Mouse (Mus musculus): ENCODE data around the gene Snrnp35. TPM values are rescaled to one million over a fixed set of nuclear protein-coding genes. Genes with fewer than 3 reads are reported as not detected.

Gene Snrnp35
- polyA plus RNA-seq, 1 experiment = 5.9 TPM

GRCm38 (mm10) chr5:124500573-124500972 is 17.6 kb downstream of the Snrnp35 start:
- DNase-seq = no peak
- 87% methylated on average over 3 of the region's 3 CpGs for WGBS
- Histone ChIP-seq H3K4me1 (ENCODE audit: control insufficient read depth, insufficient read depth, low read length) (no peaks in the 10 kb centered on the region), H3K36me3 (ENCODE audit: control insufficient read depth, insufficient read depth, low read length) (no peaks in the 10 kb centered on the region), H3K27ac (ENCODE audit: insufficient read depth, low read depth, low read length) (no peak overlapping the region), H3K27me3 (replicated peaks; ENCODE audit: control insufficient read depth, insufficient read depth, low read length) (no peaks in the 10 kb centered on the region), H3K4me3 (ENCODE audit: insufficient read depth, low read depth, low read length) (no peak overlapping the region)
- no peak for TF ChIP-seq CTCF (conservative IDR thresholded peaks at IDR 0.05; ENCODE audit: insufficient read depth, insufficient read length, low read depth, low read length)

GRCm38 (mm10) chr5:124501541-124501940 is 18.6 kb downstream of the Snrnp35 start:
- Histone ChIP-seq H3K27me3 (replicated peaks; ENCODE audit: control insufficient read depth, insufficient read depth, low read length) (no peaks in the 10 kb centered on the region), H3K4me1 (ENCODE audit: control insufficient read depth, insufficient read depth, low read length) (peaks cover 6% of the 10 kb centered on the region; the same call in 1 of the 2 replicates), H3K36me3 (ENCODE audit: control insufficient read depth, insufficient read depth, low read length) (no peaks in the 10 kb centered on the region), H3K27ac (ENCODE audit: insufficient read depth, low read depth, low read length) (no peak overlapping the region), H3K4me3 (ENCODE audit: insufficient read depth, low read depth, low read length) (no peak overlapping the region)
- no peak for DNase-seq
- no peak for TF ChIP-seq POLR2A (IDR thresholded peaks at IDR 0.05; ENCODE audit: low read depth, low read length)
- TF ChIP-seq CTCF (conservative IDR thresholded peaks at IDR 0.05; ENCODE audit: insufficient read depth, insufficient read length, low read depth, low read length) = no peak
- WGBS = 89% methylated on average over 10 of the region's 10 CpGs

DNA sequence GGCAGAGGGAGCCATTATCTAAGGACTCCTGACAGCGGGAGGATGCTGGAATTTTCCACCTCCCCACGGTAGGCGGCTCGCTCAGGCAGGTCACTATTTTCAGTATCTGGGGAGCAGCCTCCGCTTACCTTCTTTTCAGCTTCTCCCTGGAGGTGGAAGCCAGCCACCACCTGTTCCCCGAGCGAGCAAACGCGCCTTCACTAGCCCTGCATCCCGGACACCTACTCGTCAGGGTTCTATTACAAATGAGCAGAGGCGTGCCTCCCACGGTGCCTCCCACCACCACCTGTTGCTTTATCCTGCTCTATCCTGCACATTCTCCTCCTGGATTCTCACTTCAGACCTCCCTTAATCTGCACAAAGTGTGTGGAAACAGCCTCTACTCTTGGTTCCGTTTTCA is 20.8 kb downstream of the Snrnp35 start:
- H3K36me3 ChIP-seq (ENCODE audit: control insufficient read depth, insufficient read depth, low read length) = no peaks in the 10 kb centered on the region
- 64% methylated on average over 14 of the region's 14 CpGs for WGBS
- TF ChIP-seq CTCF (conservative IDR thresholded peaks at IDR 0.05; ENCODE audit: insufficient read depth, insufficient read length, low read depth, low read length) = no peak

GRCm38 (mm10) chr5:124505235-124505634 is 22.3 kb downstream of the Snrnp35 start:
- Histone ChIP-seq H3K36me3 (ENCODE audit: control insufficient read depth, insufficient read depth, low read length) (no peaks in the 10 kb centered on the region), H3K4me3 (ENCODE audit: insufficient read depth, low read depth, low read length) (no peak overlapping the region), H3K27ac (ENCODE audit: insufficient read depth, low read depth, low read length) (no peak overlapping the region), H3K4me1 (ENCODE audit: control insufficient read depth, insufficient read depth, low read length) (peaks cover 15% of the 10 kb centered on the region; the same call in 1 of the 2 replicates), H3K27me3 (replicated peaks; ENCODE audit: control insufficient read depth, insufficient read depth, low read length) (no peaks in the 10 kb centered on the region)
- TF ChIP-seq POLR2A (IDR thresholded peaks at IDR 0.05; ENCODE audit: low read depth, low read length) = no peak
- no peak for TF ChIP-seq CTCF (conservative IDR thresholded peaks at IDR 0.05; ENCODE audit: insufficient read depth, insufficient read length, low read depth, low read length)
- 77% methylated on average over 4 of the region's 4 CpGs for WGBS
- no peak for DNase-seq

More for the DNA sequence above, 20.8 kb downstream of the Snrnp35 start:
- DNase-seq = no peak
- H3K27me3 ChIP-seq (replicated peaks; ENCODE audit: control insufficient read depth, insufficient read depth, low read length) = no peaks in the 10 kb centered on the region
- no peak overlapping the region for H3K27ac ChIP-seq (ENCODE audit: insufficient read depth, low read depth, low read length)
- H3K4me1 ChIP-seq (ENCODE audit: control insufficient read depth, insufficient read depth, low read length) = peaks cover 15% of the 10 kb centered on the region; the same call in 1 of the 2 replicates
- H3K4me3 ChIP-seq (ENCODE audit: insufficient read depth, low read depth, low read length) = no peak overlapping the region

GRCm38 (mm10) chr5:124506731-124507359 is 23.9 kb downstream of the Snrnp35 start:
- DNase-seq = no peak
- no peaks in the 10 kb centered on the region for H3K36me3 ChIP-seq (ENCODE audit: control insufficient read depth, insufficient read depth, low read length)
- H3K27ac ChIP-seq (ENCODE audit: insufficient read depth, low read depth, low read length) = peak overlapping the region; percentile 42
- peaks cover 15% of the 10 kb centered on the region; the same call in 1 of the 2 replicates for H3K4me1 ChIP-seq (ENCODE audit: control insufficient read depth, insufficient read depth, low read length)
- H3K4me3 ChIP-seq (ENCODE audit: insufficient read depth, low read depth, low read length) = no peak overlapping the region
- 36% methylated on average over 10 of the region's 10 CpGs for WGBS
- H3K27me3 ChIP-seq (replicated peaks; ENCODE audit: control insufficient read depth, insufficient read depth, low read length) = no peaks in the 10 kb centered on the region
- TF ChIP-seq POLR2A (IDR thresholded peaks at IDR 0.05; ENCODE audit: low read depth, low read length) (no peak), CTCF (conservative IDR thresholded peaks at IDR 0.05; ENCODE audit: insufficient read depth, insufficient read length, low read depth, low read length) (no peak)

DNA sequence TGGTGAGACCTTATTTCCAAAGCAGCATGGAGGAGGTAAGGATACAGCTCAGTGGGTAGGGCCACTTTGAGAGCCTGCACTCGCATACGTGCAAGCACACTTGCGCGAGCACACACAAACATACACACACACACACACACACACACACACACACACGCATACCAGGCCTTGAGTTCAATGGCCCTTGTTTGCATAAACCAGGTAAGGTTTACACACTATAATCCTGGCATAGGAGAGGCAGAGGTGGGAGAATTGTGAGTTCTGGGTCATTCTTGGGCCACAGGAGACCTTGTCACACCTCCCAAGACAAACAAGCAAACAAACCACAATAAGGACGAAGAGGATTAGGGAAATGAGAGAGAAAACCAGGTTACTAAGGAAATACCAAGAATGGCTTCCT is 26.3 kb downstream of the Snrnp35 start:
- H3K4me3 ChIP-seq (ENCODE audit: insufficient read depth, low read depth, low read length) = no peak overlapping the region
- no peaks in the 10 kb centered on the region for H3K27me3 ChIP-seq (replicated peaks; ENCODE audit: control insufficient read depth, insufficient read depth, low read length)
- peaks cover 15% of the 10 kb centered on the region; the same call in 1 of the 2 replicates for H3K4me1 ChIP-seq (ENCODE audit: control insufficient read depth, insufficient read depth, low read length)
- 72% methylated on average over 6 of the region's 6 CpGs for WGBS
- H3K27ac ChIP-seq (ENCODE audit: insufficient read depth, low read depth, low read length) = peak overlapping the region; percentile 80
- no peak for DNase-seq
- no peaks in the 10 kb centered on the region; the same call in 1 of the 2 replicates for H3K36me3 ChIP-seq (ENCODE audit: control insufficient read depth, insufficient read depth, low read length)
- no peak for TF ChIP-seq POLR2A (IDR thresholded peaks at IDR 0.05; ENCODE audit: low read depth, low read length)
- TF ChIP-seq CTCF (conservative IDR thresholded peaks at IDR 0.05; ENCODE audit: insufficient read depth, insufficient read length, low read depth, low read length) = no peak

DNA sequence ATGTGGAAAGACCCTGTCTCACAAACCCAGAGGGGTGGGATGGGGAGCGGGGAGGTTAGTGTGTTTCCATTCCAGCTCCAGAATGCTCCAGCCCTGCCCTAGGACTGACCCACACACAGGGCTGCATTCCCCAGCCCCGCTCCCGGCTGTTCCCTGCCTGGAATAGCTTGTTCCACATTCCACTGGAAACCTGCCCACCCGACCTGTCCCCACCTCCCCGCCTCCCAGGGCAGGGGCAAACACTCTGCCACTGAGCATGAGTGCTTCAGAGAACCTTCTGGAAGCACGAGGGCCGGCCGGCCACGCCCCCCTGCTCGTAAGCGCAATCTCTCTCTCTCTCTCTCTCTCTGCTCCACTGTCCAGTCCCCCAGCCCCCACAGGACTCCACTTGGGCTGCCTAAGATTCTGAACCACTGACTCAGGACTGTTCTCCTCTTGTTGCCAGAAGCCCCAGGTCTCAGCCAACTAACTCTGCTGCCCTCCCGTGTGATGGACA is 26.9 kb downstream of the Snrnp35 start:
- peak overlapping the region; percentile 80 for H3K27ac ChIP-seq (ENCODE audit: insufficient read depth, low read depth, low read length)
- 30% methylated on average over 12 of the region's 12 CpGs for WGBS

More for the DNA sequence above, 26.9 kb downstream of the Snrnp35 start:
- Histone ChIP-seq H3K4me1 (ENCODE audit: control insufficient read depth, insufficient read depth, low read length) (peaks cover 15% of the 10 kb centered on the region; the same call in 1 of the 2 replicates), H3K36me3 (ENCODE audit: control insufficient read depth, insufficient read depth, low read length) (no peaks in the 10 kb centered on the region; the same call in 1 of the 2 replicates), H3K27me3 (replicated peaks; ENCODE audit: control insufficient read depth, insufficient read depth, low read length) (no peaks in the 10 kb centered on the region), H3K4me3 (ENCODE audit: insufficient read depth, low read depth, low read length) (no peak overlapping the region)
- DNase-seq = peak; percentile 92
- TF ChIP-seq CTCF (conservative IDR thresholded peaks at IDR 0.05; ENCODE audit: insufficient read depth, insufficient read length, low read depth, low read length) (no peak), POLR2A (IDR thresholded peaks at IDR 0.05; ENCODE audit: low read depth, low read length) (no peak)

Measured in kidney, adult 2 months (tissue).